Mouse (Mus musculus) forebrain, embryonic 10.5 days (tissue): ENCODE results near the gene 5330417C22Rik. TPM values are rescaled to one million over a fixed set of nuclear protein-coding genes. Genes with fewer than 3 reads are reported as not detected.

ENCODE experiments used
- DNase-seq: peaks from one replicate; pipeline ENCODE4 v3.0.0-alpha.2; 2017; ENCODE audit warnings: low spot score; ENCODE audit errors: extremely low spot score
- H3K27ac ChIP-seq: fragments of 300-500 bp; sonication (generic); 2 replicates; pipeline ENCODE4 v1.5.1; 2016; ENCODE audit warnings: mild to moderate bottlenecking
- H3K27me3 ChIP-seq: fragments of 300-500 bp; sonication (generic); 2 replicates; pipeline ENCODE4 v1.6.1; 2016; ENCODE audit warnings: mild to moderate bottlenecking; ENCODE audit not compliant: poor library complexity, severe bottlenecking
- H3K36me3 ChIP-seq: fragments of 300-500 bp; sonication (generic); replicated peaks from 2 replicates; pipeline ENCODE4 v1.6.1; 2016; ENCODE audit warnings: mild to moderate bottlenecking, moderate library complexity
- H3K4me1 ChIP-seq: fragments of 300-500 bp; sonication (generic); 2 replicates; pipeline ENCODE4 v1.6.1; 2016
- H3K4me3 ChIP-seq: fragments of 300-500 bp; sonication (generic); 2 replicates; pipeline ENCODE4 v1.5.1; 2016; ENCODE audit warnings: mild to moderate bottlenecking, moderate library complexity
- H3K9me3 ChIP-seq: fragments of 300-500 bp; sonication (generic); 2 replicates; pipeline ENCODE4 v1.6.1; 2016; ENCODE audit warnings: mild to moderate bottlenecking, moderate library complexity
- WGBS: fragments of 180-500 bp; shearing (Covaris S2); methylation state at CpG from one replicate; pipeline ENCODE4 v1.1.7; 2016; 5-methylcytosine and 5-hydroxymethylcytosine counted together
- polyA plus RNA-seq: library from polyadenylated mRNA; unstranded; fragments of >200 nt; fragmentation: Nextera tagmentation; extraction: Ambion mirVana; gene quantifications from 2 replicates; pipeline ENCODE4 v1.2.1, GENCODE M21; 2016

5330417C22Rik gene
- polyA plus RNA-seq, 1 experiment from 2014 or later = 1.1 TPM

DNA sequence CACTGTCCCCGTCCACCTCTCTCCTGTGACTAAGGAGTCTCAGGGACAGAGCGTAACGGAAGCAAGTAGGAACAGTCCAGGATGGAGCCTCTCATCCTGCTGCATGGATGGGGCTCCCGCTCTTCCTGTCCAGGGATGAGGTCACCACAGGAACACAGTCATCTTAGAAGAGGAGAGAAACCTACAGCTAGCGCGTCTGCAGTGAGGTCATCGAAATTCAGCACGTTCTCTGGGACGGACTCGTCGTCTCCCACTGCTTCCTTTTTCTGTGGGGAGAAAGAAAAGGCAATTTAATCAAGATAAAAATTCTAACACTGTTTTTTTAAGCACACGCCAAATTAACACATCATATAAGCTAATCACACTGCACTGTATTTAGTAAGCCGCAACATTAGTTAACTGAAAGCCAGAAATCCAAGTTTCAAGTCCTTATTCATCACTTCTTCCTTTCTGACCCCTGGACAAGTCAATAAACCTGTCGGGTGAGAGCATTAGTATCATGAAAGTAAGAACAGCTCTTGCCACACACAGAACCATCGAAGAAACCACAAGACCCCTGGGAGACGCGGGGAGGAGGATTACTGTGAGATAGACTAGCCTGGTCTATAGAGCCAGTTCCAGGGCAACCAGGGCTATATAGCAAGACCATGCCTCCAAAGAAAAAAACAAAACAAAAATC lies 100.5 kb downstream of the 5330417C22Rik start:
- Histone ChIP-seq H3K27ac (peak overlapping the region; percentile 90), H3K4me1 (peaks cover 57% of the 10 kb centered on the region), H3K36me3 (peaks cover 85% of the 10 kb centered on the region), H3K27me3 (no peaks in the 10 kb centered on the region), H3K9me3 (no peaks in the 10 kb centered on the region), H3K4me3 (no peak overlapping the region)
- DNase-seq = no peak
- WGBS = 90% methylated on average over 17 of the region's 17 CpGs

DNA sequence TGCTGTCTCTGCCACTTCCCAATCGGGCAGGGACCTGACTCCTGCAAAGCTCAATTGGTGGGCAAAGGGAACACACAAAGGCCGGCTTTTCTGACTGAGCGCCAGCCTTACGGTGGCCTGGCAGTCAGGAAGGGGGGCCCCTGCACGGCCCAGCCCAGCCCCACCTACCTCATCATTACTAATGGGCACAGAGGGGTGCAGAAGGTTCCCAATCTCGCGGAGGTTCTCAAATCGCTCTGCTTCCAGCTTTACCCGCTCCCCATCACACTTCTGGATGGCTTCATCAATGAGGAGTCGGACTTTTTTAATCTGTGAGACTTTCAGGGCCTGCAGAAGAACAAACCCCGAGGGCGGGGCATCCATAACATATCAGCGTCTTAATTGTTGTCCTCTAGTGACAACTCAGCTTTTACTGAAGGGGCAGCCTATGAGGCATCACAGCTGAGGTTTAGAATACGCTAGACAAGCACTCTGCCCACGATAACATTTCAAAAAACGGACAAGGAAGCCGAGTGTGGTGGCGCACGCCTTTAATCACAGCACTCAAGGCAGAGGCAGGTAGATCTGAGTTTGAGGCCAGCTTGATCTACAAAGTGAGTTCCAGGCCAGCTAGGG lies 102.3 kb downstream of the 5330417C22Rik start:
- Histone ChIP-seq H3K4me1 (peaks cover 57% of the 10 kb centered on the region), H3K27ac (peak overlapping the region; percentile 90), H3K9me3 (no peaks in the 10 kb centered on the region), H3K27me3 (no peaks in the 10 kb centered on the region), H3K4me3 (peak overlapping the region; percentile 34), H3K36me3 (peaks cover 87% of the 10 kb centered on the region)
- 24% methylated on average over 19 of the region's 19 CpGs for whole genome bisulfite sequencing
- no peak for DNase-seq

DNA sequence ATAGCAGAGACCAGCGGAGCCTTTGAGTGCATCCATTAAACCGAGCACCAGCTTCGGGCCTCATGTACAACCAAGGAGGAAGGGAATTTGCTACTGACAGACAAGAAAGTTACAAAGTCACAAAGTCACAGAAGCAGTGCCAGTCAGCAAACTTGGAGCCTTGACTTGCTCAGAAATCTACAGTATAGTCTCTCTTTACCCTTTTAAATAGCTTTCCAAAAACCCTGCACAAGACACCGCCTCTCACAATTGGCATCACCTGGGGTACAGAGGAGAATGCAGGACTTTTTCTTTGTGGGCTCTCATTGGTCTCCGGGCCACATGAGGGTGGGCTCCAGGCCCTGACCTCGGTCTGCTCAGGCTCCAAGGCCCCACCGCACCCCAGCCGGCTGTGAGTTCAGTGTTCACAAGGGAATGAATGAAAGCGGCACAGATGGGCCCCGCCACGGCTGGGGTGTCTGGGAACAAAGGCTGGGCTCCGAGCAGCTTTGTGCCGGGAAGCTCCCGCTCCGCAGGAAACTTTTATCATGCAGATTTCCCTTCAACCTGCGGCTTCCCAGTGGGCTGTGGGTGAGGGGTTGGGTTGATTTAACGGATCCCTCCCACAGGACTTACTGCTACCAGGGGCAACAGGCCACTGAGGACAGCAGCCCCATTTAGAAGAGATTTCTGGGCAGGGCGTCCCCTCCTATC lies 103.0 kb downstream of the 5330417C22Rik start:
- no peaks in the 10 kb centered on the region for H3K27me3 ChIP-seq
- H3K9me3 ChIP-seq = no peaks in the 10 kb centered on the region
- peak overlapping the region; percentile 90 for H3K27ac ChIP-seq
- H3K4me3 ChIP-seq = peak overlapping the region; percentile 34
- peaks cover 87% of the 10 kb centered on the region for H3K36me3 ChIP-seq
- WGBS = 18% methylated on average over 18 of the region's 18 CpGs
- DNase-seq = peak; percentile 92
- H3K4me1 ChIP-seq = peaks cover 57% of the 10 kb centered on the region

DNA sequence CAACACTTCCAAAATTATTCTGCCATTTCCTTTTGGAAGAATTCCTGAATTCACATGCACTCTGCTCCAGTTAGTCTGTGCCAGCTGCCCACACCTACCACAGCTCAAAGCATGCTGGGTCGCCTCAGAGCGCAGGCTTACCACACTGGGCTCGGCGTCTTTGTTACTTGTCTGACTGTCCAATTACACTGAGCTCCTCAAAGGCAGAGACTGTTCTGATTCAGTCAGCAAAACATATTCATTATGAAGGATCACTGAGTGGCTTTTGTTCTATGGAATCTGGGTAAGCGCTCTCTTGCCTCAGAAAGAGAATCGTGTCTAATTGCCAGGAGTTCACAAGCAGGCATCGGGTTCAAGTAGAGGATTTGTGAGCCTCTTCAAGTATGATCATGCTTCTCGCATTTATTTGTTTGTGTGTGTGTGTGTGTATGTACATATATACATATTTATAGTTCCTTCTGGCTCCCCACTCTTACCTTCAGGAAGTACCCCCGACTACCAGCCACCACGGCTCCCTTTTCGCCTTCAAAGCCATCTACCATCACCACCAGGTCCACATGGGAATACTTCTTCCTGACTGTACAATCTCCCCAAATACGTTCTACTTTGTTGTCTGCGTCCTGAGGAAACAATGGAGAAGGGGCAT lies 103.7 kb downstream of the 5330417C22Rik start:
- H3K4me3 ChIP-seq = peak overlapping the region; percentile 34
- WGBS = 37% methylated on average over 13 of the region's 13 CpGs
- no peaks in the 10 kb centered on the region for H3K9me3 ChIP-seq
- peak overlapping the region; percentile 90 for H3K27ac ChIP-seq
- peaks cover 89% of the 10 kb centered on the region for H3K36me3 ChIP-seq
- no peaks in the 10 kb centered on the region for H3K27me3 ChIP-seq
- peak; percentile 61 for DNase-seq
- peaks cover 57% of the 10 kb centered on the region for H3K4me1 ChIP-seq

DNA sequence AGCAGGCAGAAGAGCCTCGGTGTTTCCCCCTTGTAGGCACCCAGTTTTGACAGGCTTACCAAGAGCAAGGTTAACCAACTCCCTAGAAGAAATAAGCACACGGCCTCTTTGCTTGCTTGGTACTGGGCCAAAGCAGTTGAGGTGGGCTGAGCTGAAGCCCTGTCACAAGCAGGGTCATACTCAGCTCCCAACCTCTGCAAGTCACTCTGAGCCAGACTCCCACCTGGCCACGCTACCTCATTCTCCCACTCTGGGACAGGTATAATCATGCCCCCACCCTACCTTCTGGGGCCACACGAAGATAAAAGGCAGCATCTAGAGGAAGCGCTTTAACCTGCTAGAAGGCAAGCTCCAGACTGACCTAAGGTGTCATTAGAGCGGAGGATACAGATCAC lies 110.7 kb downstream of the 5330417C22Rik start:
- DNase-seq = no peak
- WGBS = 80% methylated on average over 6 of the region's 6 CpGs
- peaks cover 47% of the 10 kb centered on the region for H3K4me1 ChIP-seq
- peak overlapping the region; percentile 78 for H3K27ac ChIP-seq
- no peak overlapping the region for H3K4me3 ChIP-seq
- H3K27me3 ChIP-seq = no peaks in the 10 kb centered on the region
- H3K36me3 ChIP-seq = peaks cover 65% of the 10 kb centered on the region
- H3K9me3 ChIP-seq = no peaks in the 10 kb centered on the region

DNA sequence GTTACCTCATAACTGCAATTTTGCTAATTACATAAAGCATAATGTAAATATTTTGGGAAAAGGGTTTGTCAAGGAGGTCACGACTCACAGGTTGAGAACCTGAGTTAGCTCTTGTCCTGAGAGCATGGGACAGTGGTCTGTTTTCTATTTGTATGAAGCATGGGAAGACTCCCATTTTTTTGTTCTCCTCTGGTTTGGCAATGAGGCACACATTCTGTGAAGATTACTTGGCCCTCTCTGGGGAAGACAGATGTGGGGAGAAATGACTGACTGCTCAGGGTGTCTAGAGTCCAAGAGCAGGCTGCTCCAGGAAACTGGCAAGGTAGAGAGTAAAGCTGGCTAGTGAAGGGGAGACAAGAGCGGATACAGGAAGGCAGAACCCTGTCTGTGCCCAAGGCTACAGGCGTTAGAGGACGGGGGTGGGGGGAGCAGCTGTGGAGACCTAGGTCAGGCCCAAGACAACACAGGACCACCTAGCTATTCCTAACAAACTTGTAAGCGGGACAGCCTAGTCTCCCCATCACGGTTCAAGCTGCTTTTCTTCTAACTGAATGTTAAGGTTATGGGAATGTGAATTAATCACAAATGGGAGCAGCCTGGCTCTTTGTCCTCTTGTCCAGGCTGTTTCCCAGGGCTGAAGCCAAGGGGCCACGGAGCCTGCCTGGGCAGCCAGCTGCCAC lies 111.3 kb downstream of the 5330417C22Rik start:
- H3K27me3 ChIP-seq = no peaks in the 10 kb centered on the region
- no peak overlapping the region for H3K4me3 ChIP-seq
- peaks cover 59% of the 10 kb centered on the region for H3K36me3 ChIP-seq
- no peak for DNase-seq
- peak overlapping the region; percentile 78 for H3K27ac ChIP-seq
- 60% methylated on average over 7 of the region's 7 CpGs for WGBS
- no peaks in the 10 kb centered on the region for H3K9me3 ChIP-seq
- H3K4me1 ChIP-seq = peaks cover 47% of the 10 kb centered on the region

DNA sequence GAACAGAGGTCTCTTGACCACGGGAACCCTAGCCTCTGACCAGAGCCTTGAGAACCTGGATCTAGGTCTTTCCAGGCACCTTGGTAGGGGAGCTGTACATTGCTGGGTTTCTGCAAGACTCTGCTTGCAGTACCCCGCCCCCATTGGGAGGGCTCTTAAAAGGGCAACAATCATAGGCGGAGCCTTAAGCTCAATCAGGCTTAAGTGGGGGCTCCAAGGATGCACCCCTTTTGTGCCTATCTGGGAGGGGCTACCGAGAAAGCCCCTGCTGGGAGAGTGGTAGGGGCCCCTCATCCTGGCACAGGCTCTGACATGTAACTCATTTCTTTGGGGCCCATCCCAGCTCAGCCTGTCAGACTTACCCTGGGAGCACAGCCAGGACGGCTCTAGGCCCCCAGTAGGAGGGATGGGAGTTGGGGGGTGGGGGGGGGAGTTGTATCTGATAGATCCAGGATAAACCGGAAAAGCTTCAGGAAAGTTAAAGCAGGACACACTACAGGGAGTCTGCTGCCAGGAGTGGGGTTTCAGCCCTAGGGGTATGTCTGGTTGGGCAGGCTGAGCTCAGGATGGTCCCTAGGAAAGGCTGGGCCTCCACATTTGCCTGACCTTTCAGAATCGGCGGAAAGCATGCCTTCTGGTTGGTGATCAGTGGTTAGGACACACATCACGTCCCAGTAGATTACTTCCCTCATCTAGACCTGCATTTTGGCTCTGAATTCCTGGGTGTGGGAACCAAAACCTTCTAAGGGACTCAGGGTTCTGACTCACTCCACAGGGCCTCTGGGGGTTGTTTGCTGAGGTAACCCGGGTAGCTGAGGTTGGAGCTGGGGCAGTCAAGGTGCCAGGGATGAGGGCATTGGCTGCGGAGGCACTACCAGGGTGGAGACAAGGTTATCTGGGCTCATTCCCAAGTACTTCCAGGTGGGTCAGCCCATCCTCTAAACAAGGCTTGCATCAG lies 112.2 kb downstream of the 5330417C22Rik start:
- Histone ChIP-seq H3K4me3 (peak overlapping the region; percentile 30; the same call in 1 of the 2 replicates), H3K9me3 (no peaks in the 10 kb centered on the region), H3K4me1 (peaks cover 47% of the 10 kb centered on the region), H3K27ac (peak overlapping the region; percentile 78), H3K27me3 (no peaks in the 10 kb centered on the region), H3K36me3 (peaks cover 50% of the 10 kb centered on the region)
- WGBS = 24% methylated on average over 11 of the region's 11 CpGs
- DNase-seq = peak; percentile 38

DNA sequence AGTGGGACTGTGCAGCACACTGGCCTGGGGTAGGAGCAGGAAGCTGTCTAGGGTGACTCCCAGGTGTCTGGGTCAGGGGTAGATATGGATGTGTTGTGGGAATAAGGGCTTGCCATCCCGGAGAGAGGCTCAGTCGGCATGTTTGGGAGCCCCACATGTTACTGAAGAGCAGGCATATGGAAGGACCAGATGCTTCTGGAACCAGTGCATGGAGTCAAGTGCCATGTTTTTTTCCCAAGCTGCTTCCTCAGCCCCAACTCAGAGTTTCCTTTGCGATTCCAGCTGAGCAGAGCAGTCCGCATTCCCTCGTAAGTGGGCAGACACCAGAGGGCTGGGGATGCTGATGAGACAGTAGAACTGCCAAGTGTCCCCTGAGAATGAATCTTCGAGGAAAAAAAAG lies 113.3 kb downstream of the 5330417C22Rik start:
- Histone ChIP-seq H3K27ac (peak overlapping the region; percentile 78; the same call in 1 of the 2 replicates), H3K9me3 (no peaks in the 10 kb centered on the region), H3K27me3 (no peaks in the 10 kb centered on the region; the same call in 1 of the 2 replicates), H3K4me3 (no peak overlapping the region), H3K36me3 (peaks cover 39% of the 10 kb centered on the region), H3K4me1 (peaks cover 47% of the 10 kb centered on the region)
- WGBS = 43% methylated on average over 6 of the region's 6 CpGs
- DNase-seq = no peak

DNA sequence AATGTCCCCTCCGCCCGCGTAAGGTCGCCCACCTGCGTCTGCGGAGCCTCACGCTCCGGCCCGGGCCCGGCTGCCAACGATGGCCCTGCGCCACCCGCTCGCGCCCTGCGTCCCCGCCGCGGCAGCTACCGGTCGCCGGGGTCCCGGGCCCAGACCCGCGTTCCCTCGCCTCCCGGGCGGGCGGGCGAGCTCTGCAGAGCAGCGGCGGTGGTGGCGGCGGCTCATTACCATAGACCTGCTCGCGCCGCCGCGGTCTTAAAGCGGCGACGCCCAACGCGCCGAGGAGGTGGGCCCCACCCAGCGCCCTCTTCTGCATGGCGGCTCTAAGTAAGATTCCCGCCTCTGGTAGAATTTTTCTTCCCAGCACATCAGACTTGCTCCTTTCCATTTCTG lies 120.5 kb downstream of the 5330417C22Rik start:
- under 1% methylated on average over 48 of the region's 48 CpGs for WGBS
- Histone ChIP-seq H3K36me3 (peaks cover 43% of the 10 kb centered on the region), H3K4me3 (peak overlapping the region; percentile 86), H3K27me3 (peaks cover 28% of the 10 kb centered on the region), H3K4me1 (peaks cover 46% of the 10 kb centered on the region), H3K9me3 (peaks cover 28% of the 10 kb centered on the region), H3K27ac (peak overlapping the region; percentile 96)
- peak; percentile 84 for DNase-seq

DNA sequence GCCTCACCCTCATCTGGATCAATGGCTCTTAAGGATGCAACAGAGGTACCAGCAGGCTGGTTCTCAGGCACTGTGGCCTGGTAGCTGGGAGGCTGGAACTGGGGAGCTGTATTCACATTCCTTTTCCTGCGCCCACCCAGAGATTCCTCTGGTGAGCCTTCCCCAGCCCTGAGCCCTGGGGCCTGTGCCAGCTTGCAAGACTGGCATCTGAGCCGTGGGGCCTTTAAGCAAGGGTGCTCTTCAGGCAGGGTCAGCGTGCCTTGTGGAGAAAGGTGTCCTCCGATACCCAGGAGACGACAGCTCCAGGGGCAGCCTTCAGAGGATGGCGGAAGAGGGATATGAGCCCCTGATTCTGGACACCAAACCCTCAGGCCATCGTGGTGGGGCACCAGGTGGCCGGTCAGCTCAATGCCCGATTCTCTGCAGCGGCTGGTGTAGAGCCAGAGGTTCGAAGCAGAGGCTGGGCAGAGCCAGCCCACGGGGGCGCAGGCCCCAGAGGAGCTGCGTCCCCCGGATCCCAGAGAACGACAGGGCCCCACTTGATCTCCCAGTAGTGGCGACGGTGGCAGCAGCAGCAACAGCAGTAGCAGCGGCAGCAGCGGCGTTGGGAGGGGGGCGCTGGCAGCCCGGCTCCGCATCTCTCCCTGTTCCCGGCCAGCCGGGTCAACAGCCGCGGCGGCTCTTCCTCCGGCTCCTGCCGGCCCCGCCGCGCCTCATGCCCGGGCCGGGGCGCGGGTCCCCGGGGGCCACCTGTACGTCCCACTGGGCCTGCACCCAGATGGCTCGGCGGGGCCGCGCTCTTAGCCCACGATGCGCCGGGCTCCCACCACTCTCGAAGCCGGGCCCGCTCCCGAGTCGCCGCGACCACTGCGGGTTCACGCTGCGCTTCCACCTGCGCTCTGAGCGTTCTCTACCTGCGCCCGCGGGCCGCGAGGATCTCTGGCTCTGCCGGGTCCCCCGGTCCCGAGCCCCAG lies 121.2 kb downstream of the 5330417C22Rik start, which contains the start of gene Celsr2:
Gene Celsr2 (minus strand): TSS at position 696 of the 974 bp plus-strand sequence.
- WGBS = 6% methylated on average over 63 of the region's 67 CpGs
- peaks cover 28% of the 10 kb centered on the region for H3K9me3 ChIP-seq
- peak within 1 kb of the TSS; percentile 86 for H3K4me3 ChIP-seq
- H3K4me1 ChIP-seq = peaks cover 53% of the 10 kb centered on the region
- H3K36me3 ChIP-seq = peaks cover 50% of the 10 kb centered on the region
- peaks cover 28% of the 10 kb centered on the region for H3K27me3 ChIP-seq
- DNase-seq = peak; percentile 62
- peak within 1 kb of the TSS; percentile 96 for H3K27ac ChIP-seq
